Mouse (Mus musculus) stomach, embryonic 14.5 days (tissue): ENCODE results near the gene Csdc2. TPM values are rescaled to one million over a fixed set of nuclear protein-coding genes. Genes with fewer than 3 reads are reported as not detected.
A peak's percentile ranks its signal among the peaks of the same experiment; 100 is the strongest.

Experiments
- ATAC-seq: fragments of 200-750 bp; cut with Nextera tagmentation; 2 replicates; pipeline ENCODE4 v1.8.0; 2017; ENCODE audit warnings: low read depth, moderate TSS enrichment; ENCODE audit not compliant: insufficient number of reproducible peaks, insufficient read depth, low FRiP score
- H3K27ac ChIP-seq: fragments of 300-500 bp; sonication (generic); 2 replicates; pipeline ENCODE4 v1.5.1; 2014; ENCODE audit warnings: mild to moderate bottlenecking, low read length, moderate library complexity, mixed read lengths
- H3K27me3 ChIP-seq: fragments of 300-500 bp; sonication (generic); 2 replicates; pipeline ENCODE4 v1.6.1; 2014; ENCODE audit warnings: low read length, control low read depth, mixed read lengths; ENCODE audit not compliant: control insufficient read depth, insufficient read depth
- H3K36me3 ChIP-seq: fragments of 300-500 bp; sonication (generic); 2 replicates; pipeline ENCODE4 v1.6.1; 2014; ENCODE audit warnings: mild to moderate bottlenecking, control low read depth, low read length, moderate library complexity, mixed read lengths; ENCODE audit not compliant: control insufficient read depth, insufficient read depth
- H3K4me1 ChIP-seq: fragments of 300-500 bp; sonication (generic); 2 replicates; pipeline ENCODE4 v1.6.1; 2014; ENCODE audit warnings: low read length, control low read depth, mixed read lengths; ENCODE audit not compliant: control insufficient read depth, insufficient read depth
- H3K4me2 ChIP-seq: fragments of 300-500 bp; sonication (generic); replicated peaks from 2 replicates; pipeline ENCODE4 v1.6.1; 2014; ENCODE audit warnings: low read depth, low read length, control low read depth
- H3K4me3 ChIP-seq: fragments of 300-500 bp; sonication (generic); 2 replicates; pipeline ENCODE4 v1.5.1; 2014; ENCODE audit warnings: low read depth, low read length, control low read depth
- H3K9ac ChIP-seq: fragments of 300-500 bp; sonication (generic); replicated peaks from 2 replicates; pipeline ENCODE4 v1.6.1; 2014; ENCODE audit warnings: low read depth, mild to moderate bottlenecking, control low read depth, low read length, moderate library complexity, mixed read lengths
- H3K9me3 ChIP-seq: fragments of 300-500 bp; sonication (generic); 2 replicates; pipeline ENCODE4 v1.6.1; 2016; ENCODE audit warnings: low read depth, low read length, control low read depth; ENCODE audit not compliant: control insufficient read depth
- WGBS: fragments of 180-500 bp; shearing (Covaris S2); extraction: QIAGEN DNeasy Blood & Tissue Kit; methylation state at CpG from one replicate; pipeline ENCODE4 v1.1.7; 2014; 5-methylcytosine and 5-hydroxymethylcytosine counted together
- polyA plus RNA-seq: library from polyadenylated mRNA; unstranded; fragments of >200 nt; fragmentation: Nextera tagmentation; extraction: Ambion mirVana; gene quantifications from 2 replicates; pipeline ENCODE4 v1.2.1, GENCODE M21; 2014

Gene Csdc2
- polyA plus RNA-seq, 1 experiment from 2014 or later: 18.3 TPM

- no peak overlapping the region for H3K27ac ChIP-seq
- no peak for ATAC-seq
- no peaks in the 10 kb centered on the region for H3K4me1 ChIP-seq
- H3K4me3 ChIP-seq: no peak overlapping the region
- peaks cover 14% of the 10 kb centered on the region for H3K36me3 ChIP-seq
- no peak overlapping the region for H3K4me2 ChIP-seq
- H3K27me3 ChIP-seq: no peaks in the 10 kb centered on the region
- H3K9ac ChIP-seq: no peak overlapping the region
- H3K9me3 ChIP-seq: no peaks in the 10 kb centered on the region
- 94% methylated on average over 15 of the region's 15 CpGs for WGBS
Observed at GRCm38 (mm10) chr15:81955414-81955813, 18.9 kb downstream of the Csdc2 start.

- Histone ChIP-seq H3K36me3 (peaks cover 10% of the 10 kb centered on the region), H3K4me2 (no peak overlapping the region), H3K27me3 (no peaks in the 10 kb centered on the region), H3K9ac (no peak overlapping the region), H3K4me1 (no peaks in the 10 kb centered on the region), H3K27ac (no peak overlapping the region), H3K4me3 (no peak overlapping the region), H3K9me3 (no peaks in the 10 kb centered on the region)
- ATAC-seq: no peak
- WGBS: 60% methylated on average over 8 of the region's 8 CpGs
Observed at GRCm38 (mm10) chr15:81956457-81956856, 19.9 kb downstream of the Csdc2 start.

GRCm38 (mm10) chr15:81957598-81957997 is 21.0 kb downstream of the Csdc2 start:
- Histone ChIP-seq H3K27me3 (no peaks in the 10 kb centered on the region), H3K27ac (no peak overlapping the region), H3K36me3 (peaks cover 6% of the 10 kb centered on the region), H3K4me2 (no peak overlapping the region), H3K4me3 (no peak overlapping the region), H3K4me1 (no peaks in the 10 kb centered on the region), H3K9me3 (no peaks in the 10 kb centered on the region), H3K9ac (no peak overlapping the region)
- 79% methylated on average over 11 of the region's 11 CpGs for WGBS
- no peak for ATAC-seq

- H3K9me3 ChIP-seq: no peaks in the 10 kb centered on the region
- no peak overlapping the region for H3K4me3 ChIP-seq
- H3K9ac ChIP-seq: no peak overlapping the region
- no peaks in the 10 kb centered on the region for H3K27me3 ChIP-seq
- ATAC-seq: no peak
- H3K4me1 ChIP-seq: no peaks in the 10 kb centered on the region
- no peak overlapping the region for H3K27ac ChIP-seq
- WGBS: 83% methylated on average over 3 of the region's 3 CpGs
- no peak overlapping the region for H3K4me2 ChIP-seq
- H3K36me3 ChIP-seq: peaks cover 6% of the 10 kb centered on the region
Observed at GRCm38 (mm10) chr15:81958906-81959305, 22.3 kb downstream of the Csdc2 start.

- Histone ChIP-seq H3K4me1 (no peaks in the 10 kb centered on the region), H3K9ac (peak within 1 kb of the TSS; percentile 34; the same call in 1 of the 2 replicates), H3K36me3 (0 out of 2 replicates have a peak, but pooled peaks cover 1% of the 10 kb centered on the region), H3K9me3 (no peaks in the 10 kb centered on the region), H3K4me2 (peak within 1 kb of the TSS; percentile 89), H3K27me3 (no peaks in the 10 kb centered on the region), H3K27ac (peak within 1 kb of the TSS; percentile 4; the same call in 1 of the 2 replicates), H3K4me3 (peak within 1 kb of the TSS; percentile 51)
- ATAC-seq: peak; percentile 97
- under 1% methylated on average over 77 of the region's 77 CpGs for WGBS
Observed at GRCm38 (mm10) chr15:81960171-81961077, 23.9 kb downstream of the Csdc2 start, which contains the start of gene Pmm1. Gene Pmm1, minus strand, starts transcription at chr15:81960930.

- Histone ChIP-seq H3K27ac (no peak overlapping the region), H3K9ac (no peak overlapping the region), H3K4me1 (no peaks in the 10 kb centered on the region), H3K36me3 (no peaks in the 10 kb centered on the region), H3K27me3 (no peaks in the 10 kb centered on the region), H3K9me3 (no peaks in the 10 kb centered on the region), H3K4me2 (peak overlapping the region; percentile 89), H3K4me3 (peak overlapping the region; percentile 51)
- ATAC-seq: no peak
- 2% methylated on average over 7 of the region's 8 CpGs for WGBS
Observed at GRCm38 (mm10) chr15:81961078-81961451, 24.5 kb downstream of the Csdc2 start.

- Histone ChIP-seq H3K27me3 (no peaks in the 10 kb centered on the region), H3K27ac (no peak overlapping the region), H3K4me3 (no peak overlapping the region), H3K4me2 (no peak overlapping the region), H3K36me3 (no peaks in the 10 kb centered on the region), H3K4me1 (no peaks in the 10 kb centered on the region), H3K9ac (no peak overlapping the region), H3K9me3 (no peaks in the 10 kb centered on the region)
- 33% methylated on average over 1 of the region's 1 CpGs for WGBS
- ATAC-seq: no peak
Observed at GRCm38 (mm10) chr15:81964262-81964661, 27.7 kb downstream of the Csdc2 start.

- H3K27me3 ChIP-seq: no peaks in the 10 kb centered on the region
- no peak overlapping the region for H3K9ac ChIP-seq
- no peaks in the 10 kb centered on the region for H3K36me3 ChIP-seq
- no peak overlapping the region for H3K4me3 ChIP-seq
- WGBS: 64% methylated on average over 4 of the region's 4 CpGs
- H3K27ac ChIP-seq: no peak overlapping the region
- no peak overlapping the region for H3K4me2 ChIP-seq
- H3K9me3 ChIP-seq: no peaks in the 10 kb centered on the region
- H3K4me1 ChIP-seq: no peaks in the 10 kb centered on the region
- ATAC-seq: no peak
Observed at GRCm38 (mm10) chr15:81964980-81965545, 28.5 kb downstream of the Csdc2 start.
